Mouse (Mus musculus) layer of hippocampus, postnatal 36 days (tissue): ENCODE data around the gene Uba5. TPM values are rescaled to one million over a fixed set of nuclear protein-coding genes. Genes with fewer than 3 reads are reported as not detected.
A peak's percentile ranks its signal among the peaks of the same experiment; 100 is the strongest.

Experiments
- DNase-seq, 2 experiments: peaks; one replicate each; pipeline ENCODE4 v3.0.0; 2022
- total RNA-seq, 2 experiments: library from RNA; stranded (reverse); gene quantifications; 2 replicates each; pipeline ENCODE4 v1.2.3; 2021

Uba5 gene
- 10 to 100 TPM; 42.3 to 44.3 TPM for total RNA-seq

GRCm38 (mm10) chr9:104062430-104063243 is at the start of gene Uba5:
Gene Uba5 (minus strand): TSS chr9:104063134.
- peak; percentile 44 to 68 for DNase-seq

- no peak for DNase-seq
These were observed 46.2 kb upstream of the Uba5 start for GRCm38 (mm10) chr9:104109151-104109550.

GRCm38 (mm10) chr9:104108571-104109143 is 45.7 kb upstream of the Uba5 start:
- DNase-seq, result no peak

GRCm38 (mm10) chr9:104107482-104107881 is 44.5 kb upstream of the Uba5 start:
- no peak for DNase-seq

GRCm38 (mm10) chr9:104106930-104107329 is 44.0 kb upstream of the Uba5 start:
- no peak for DNase-seq

- no peak for DNase-seq
These were observed 42.1 kb upstream of the Uba5 start for GRCm38 (mm10) chr9:104104986-104105385.

- DNase-seq, result no peak
These were observed 40.0 kb upstream of the Uba5 start for GRCm38 (mm10) chr9:104102901-104103300.

GRCm38 (mm10) chr9:104102301-104102700 is 39.4 kb upstream of the Uba5 start:
- no peak for DNase-seq

- DNase-seq, result no peak
These were observed 38.5 kb upstream of the Uba5 start for GRCm38 (mm10) chr9:104101458-104101857.

- DNase-seq, result no peak
These were observed 37.9 kb upstream of the Uba5 start for GRCm38 (mm10) chr9:104100822-104101221.

GRCm38 (mm10) chr9:104099060-104099459 is 36.1 kb upstream of the Uba5 start:
- no peak for DNase-seq

- no peak for DNase-seq
These were observed 35.3 kb upstream of the Uba5 start for GRCm38 (mm10) chr9:104098256-104098655.

- no peak for DNase-seq
These were observed 30.0 kb upstream of the Uba5 start for GRCm38 (mm10) chr9:104092945-104093344.

- DNase-seq, result no peak
These were observed 25.6 kb upstream of the Uba5 start for GRCm38 (mm10) chr9:104088555-104088954.

GRCm38 (mm10) chr9:104085730-104086429 is 22.9 kb upstream of the Uba5 start:
- no peak for DNase-seq

- DNase-seq, result no peak
These were observed 17.1 kb upstream of the Uba5 start for GRCm38 (mm10) chr9:104080038-104080437.

GRCm38 (mm10) chr9:104079379-104079778 is 16.4 kb upstream of the Uba5 start:
- DNase-seq, result peak; percentile 34 to 42

GRCm38 (mm10) chr9:104078780-104079179 is 15.8 kb upstream of the Uba5 start:
- DNase-seq, result no peak

GRCm38 (mm10) chr9:104075808-104076207 is 12.9 kb upstream of the Uba5 start:
- no peak for DNase-seq

- DNase-seq, result no peak
These were observed 8.1 kb upstream of the Uba5 start for GRCm38 (mm10) chr9:104070863-104071604.

GRCm38 (mm10) chr9:104070241-104070640 is 7.3 kb upstream of the Uba5 start:
- DNase-seq, result no peak

GRCm38 (mm10) chr9:104064571-104064970 is 1.6 kb upstream of the Uba5 start:
- DNase-seq, result no peak
